Mouse (Mus musculus): Measurements from ENCODE around the gene Ecel1. TPM values are rescaled to one million over a fixed set of nuclear protein-coding genes. Genes with fewer than 3 reads are reported as not detected.
A peak's percentile ranks its signal among the peaks of the same experiment; 100 is the strongest.

Ecel1 gene
- polyA plus RNA-seq, 1 experiment from 2014 or later: 84.7 TPM

GRCm38 (mm10) chr1:87186261-87187036 lies 30.1 kb upstream of the Ecel1 start:
- H3K27me3 ChIP-seq (replicated peaks): peaks cover 65% of the 10 kb centered on the region
- no peaks in the 10 kb centered on the region for H3K9me3 ChIP-seq (replicated peaks)
- H3K4me3 ChIP-seq (replicated peaks): peak overlapping the region; percentile 53
- peak overlapping the region; percentile 51 for H3K9ac ChIP-seq (replicated peaks)
- ATAC-seq (ENCODE audit: low FRiP score): peak; percentile 56
- H3K36me3 ChIP-seq: no peaks in the 10 kb centered on the region
- H3K4me1 ChIP-seq: peaks cover 25% of the 10 kb centered on the region
- H3K27ac ChIP-seq (replicated peaks): no peak overlapping the region
- peak overlapping the region; percentile 97 for H3K4me2 ChIP-seq
- WGBS: 2% methylated on average over 53 of the region's 54 CpGs

- H3K27me3 ChIP-seq (replicated peaks): peaks cover 72% of the 10 kb centered on the region
Measured at GRCm38 (mm10) chr1:87185526-87185925, 29.2 kb upstream of the Ecel1 start.

GRCm38 (mm10) chr1:87184751-87185139 lies 28.4 kb upstream of the Ecel1 start:
- Histone ChIP-seq H3K9me3 (replicated peaks) (no peaks in the 10 kb centered on the region), H3K36me3 (no peaks in the 10 kb centered on the region), H3K9ac (replicated peaks) (no peak overlapping the region), H3K4me1 (peaks cover 25% of the 10 kb centered on the region), H3K27me3 (replicated peaks) (peaks cover 72% of the 10 kb centered on the region), H3K4me3 (replicated peaks) (0 out of 2 replicates have a peak overlapping the region, but pooled peaks have one; percentile 15), H3K27ac (replicated peaks) (no peak overlapping the region), H3K4me2 (peak overlapping the region; percentile 50)
- WGBS: 4% methylated on average over 20 of the region's 20 CpGs
- peak; percentile 27; the same call in 1 of the 2 replicates for ATAC-seq (ENCODE audit: low FRiP score)

More at GRCm38 (mm10) chr1:87185526-87185925, 29.2 kb upstream of the Ecel1 start:
- H3K36me3 ChIP-seq: no peaks in the 10 kb centered on the region
- peak overlapping the region; percentile 97; the same call in 1 of the 2 replicates for H3K4me2 ChIP-seq
- peaks cover 25% of the 10 kb centered on the region for H3K4me1 ChIP-seq
- H3K4me3 ChIP-seq (replicated peaks): 0 out of 2 replicates have a peak overlapping the region, but pooled peaks have one; percentile 53
- no peaks in the 10 kb centered on the region for H3K9me3 ChIP-seq (replicated peaks)
- ATAC-seq (ENCODE audit: low FRiP score): no peak
- WGBS: 14% methylated on average over 13 of the region's 13 CpGs
- no peak overlapping the region for H3K27ac ChIP-seq (replicated peaks)
- H3K9ac ChIP-seq (replicated peaks): no peak overlapping the region

GRCm38 (mm10) chr1:87183998-87184750 lies 27.9 kb upstream of the Ecel1 start:
- Histone ChIP-seq H3K4me2 (peak overlapping the region; percentile 50), H3K27ac (replicated peaks) (no peak overlapping the region), H3K4me3 (replicated peaks) (0 out of 2 replicates have a peak overlapping the region, but pooled peaks have one; percentile 15), H3K36me3 (no peaks in the 10 kb centered on the region), H3K27me3 (replicated peaks) (peaks cover 67% of the 10 kb centered on the region), H3K4me1 (peaks cover 25% of the 10 kb centered on the region), H3K9ac (replicated peaks) (no peak overlapping the region), H3K9me3 (replicated peaks) (no peaks in the 10 kb centered on the region)
- ATAC-seq (ENCODE audit: low FRiP score): no peak
- WGBS: 26% methylated on average over 15 of the region's 15 CpGs

- H3K4me1 ChIP-seq: peaks cover 25% of the 10 kb centered on the region
- ATAC-seq (ENCODE audit: low FRiP score): no peak
- no peak within 1 kb of the TSS for H3K4me3 ChIP-seq (replicated peaks)
- no peak within 1 kb of the TSS for H3K4me2 ChIP-seq
- H3K9me3 ChIP-seq (replicated peaks): no peaks in the 10 kb centered on the region
- no peaks in the 10 kb centered on the region for H3K36me3 ChIP-seq
- WGBS: 23% methylated on average over 9 of the region's 9 CpGs
- no peak within 1 kb of the TSS for H3K27ac ChIP-seq (replicated peaks)
- H3K9ac ChIP-seq (replicated peaks): no peak within 1 kb of the TSS
- H3K27me3 ChIP-seq (replicated peaks): peaks cover 61% of the 10 kb centered on the region
Measured at GRCm38 (mm10) chr1:87183013-87183412, 26.7 kb upstream of the Ecel1 start, which contains the start of gene Prss56. TSS of gene Prss56 (plus strand) at chr1:87183313.

- peaks cover 23% of the 10 kb centered on the region for H3K4me1 ChIP-seq
- H3K27ac ChIP-seq (replicated peaks): no peak overlapping the region
- peaks cover 47% of the 10 kb centered on the region for H3K27me3 ChIP-seq (replicated peaks)
- no peak for ATAC-seq (ENCODE audit: low FRiP score)
- H3K36me3 ChIP-seq: no peaks in the 10 kb centered on the region
- H3K4me3 ChIP-seq (replicated peaks): no peak overlapping the region
- no peak overlapping the region for H3K9ac ChIP-seq (replicated peaks)
- H3K4me2 ChIP-seq: no peak overlapping the region
- no peaks in the 10 kb centered on the region for H3K9me3 ChIP-seq (replicated peaks)
- 66% methylated on average over 5 of the region's 5 CpGs for WGBS
Measured at GRCm38 (mm10) chr1:87180896-87181295, 24.6 kb upstream of the Ecel1 start.

- Histone ChIP-seq H3K4me1 (peaks cover 34% of the 10 kb centered on the region), H3K27me3 (replicated peaks) (peaks cover 14% of the 10 kb centered on the region), H3K9me3 (replicated peaks) (no peaks in the 10 kb centered on the region), H3K4me2 (peak overlapping the region; percentile 31), H3K4me3 (replicated peaks) (no peak overlapping the region), H3K36me3 (no peaks in the 10 kb centered on the region), H3K27ac (replicated peaks) (no peak overlapping the region), H3K9ac (replicated peaks) (no peak overlapping the region)
- ATAC-seq (ENCODE audit: low FRiP score): peak; percentile 76
- 4% methylated on average over 11 of the region's 11 CpGs for WGBS
Measured at GRCm38 (mm10) chr1:87175852-87176292, 19.6 kb upstream of the Ecel1 start.

- H3K4me2 ChIP-seq: no peak overlapping the region
- no peak overlapping the region for H3K27ac ChIP-seq (replicated peaks)
- peaks cover 50% of the 10 kb centered on the region for H3K4me1 ChIP-seq
- 22% methylated on average over 28 of the region's 28 CpGs for WGBS
- ATAC-seq (ENCODE audit: low FRiP score): no peak
- peaks cover 13% of the 10 kb centered on the region for H3K27me3 ChIP-seq (replicated peaks)
- H3K9ac ChIP-seq (replicated peaks): no peak overlapping the region
- no peaks in the 10 kb centered on the region for H3K9me3 ChIP-seq (replicated peaks)
- H3K36me3 ChIP-seq: no peaks in the 10 kb centered on the region
- no peak overlapping the region for H3K4me3 ChIP-seq (replicated peaks)
Measured at GRCm38 (mm10) chr1:87174006-87174955, 18.0 kb upstream of the Ecel1 start.

GRCm38 (mm10) chr1:87172316-87172715 lies 16.0 kb upstream of the Ecel1 start:
- WGBS: 32% methylated on average over 9 of the region's 9 CpGs
- no peak overlapping the region for H3K4me2 ChIP-seq
- peaks cover 13% of the 10 kb centered on the region for H3K27me3 ChIP-seq (replicated peaks)
- no peak overlapping the region for H3K4me3 ChIP-seq (replicated peaks)
- no peak overlapping the region for H3K9ac ChIP-seq (replicated peaks)
- H3K4me1 ChIP-seq: peaks cover 57% of the 10 kb centered on the region
- no peak for ATAC-seq (ENCODE audit: low FRiP score)
- H3K36me3 ChIP-seq: no peaks in the 10 kb centered on the region
- H3K9me3 ChIP-seq (replicated peaks): no peaks in the 10 kb centered on the region
- no peak overlapping the region for H3K27ac ChIP-seq (replicated peaks)

- ATAC-seq (ENCODE audit: low FRiP score): no peak
- Histone ChIP-seq H3K9me3 (replicated peaks) (no peaks in the 10 kb centered on the region), H3K9ac (replicated peaks) (no peak overlapping the region), H3K4me1 (peaks cover 53% of the 10 kb centered on the region), H3K27ac (replicated peaks) (no peak overlapping the region), H3K4me3 (replicated peaks) (no peak overlapping the region), H3K4me2 (no peak overlapping the region), H3K27me3 (replicated peaks) (peaks cover 13% of the 10 kb centered on the region), H3K36me3 (no peaks in the 10 kb centered on the region)
- 86% methylated on average over 1 of the region's 1 CpGs for WGBS
Measured at GRCm38 (mm10) chr1:87171312-87171711, 15.0 kb upstream of the Ecel1 start.

- H3K4me2 ChIP-seq: peak overlapping the region; percentile 1; the same call in 1 of the 2 replicates
- no peaks in the 10 kb centered on the region for H3K9me3 ChIP-seq (replicated peaks)
- WGBS: 7% methylated on average over 19 of the region's 19 CpGs
- no peaks in the 10 kb centered on the region for H3K36me3 ChIP-seq
- no peak overlapping the region for H3K4me3 ChIP-seq (replicated peaks)
- peak; percentile 33 for ATAC-seq (ENCODE audit: low FRiP score)
- H3K27me3 ChIP-seq (replicated peaks): peaks cover 16% of the 10 kb centered on the region
- no peak overlapping the region for H3K9ac ChIP-seq (replicated peaks)
- peaks cover 44% of the 10 kb centered on the region for H3K4me1 ChIP-seq
- H3K27ac ChIP-seq (replicated peaks): peak overlapping the region; percentile 60
Measured at GRCm38 (mm10) chr1:87170458-87170857, 14.1 kb upstream of the Ecel1 start.

Measured in neural tube, embryonic 15.5 days (tissue).